Mouse (Mus musculus) forelimb bud, embryonic 11.5 days (tissue): ENCODE measurements around the gene Rab3gap2.

Experiments
- DNase-seq: peaks from one replicate; pipeline ENCODE4 v3.0.0-alpha.2; 2012; ENCODE audit warnings: low read depth, low spot score

The Rab3gap2 gene

DNA sequence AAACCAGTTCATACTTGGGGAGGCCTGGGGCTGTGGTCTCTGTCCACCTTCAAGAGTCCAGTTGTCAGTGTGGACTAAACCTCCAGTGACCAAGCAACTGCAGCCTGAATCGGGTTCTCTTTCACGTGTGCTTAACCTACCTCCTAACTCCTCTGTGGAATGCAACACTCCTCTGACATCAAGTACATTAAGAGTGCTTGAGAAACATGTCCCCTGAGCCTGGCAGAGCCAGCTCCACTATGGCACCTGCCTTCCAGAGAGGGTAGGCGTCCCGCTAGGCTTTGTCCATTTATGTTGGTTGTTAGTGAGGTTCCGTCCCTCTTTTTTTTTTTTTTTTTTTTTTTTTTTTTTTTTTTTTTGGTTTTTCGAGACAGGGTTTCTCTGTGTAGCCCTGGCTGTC, 23.0 kb downstream of the Rab3gap2 start:
- no peak for DNase-seq

DNA sequence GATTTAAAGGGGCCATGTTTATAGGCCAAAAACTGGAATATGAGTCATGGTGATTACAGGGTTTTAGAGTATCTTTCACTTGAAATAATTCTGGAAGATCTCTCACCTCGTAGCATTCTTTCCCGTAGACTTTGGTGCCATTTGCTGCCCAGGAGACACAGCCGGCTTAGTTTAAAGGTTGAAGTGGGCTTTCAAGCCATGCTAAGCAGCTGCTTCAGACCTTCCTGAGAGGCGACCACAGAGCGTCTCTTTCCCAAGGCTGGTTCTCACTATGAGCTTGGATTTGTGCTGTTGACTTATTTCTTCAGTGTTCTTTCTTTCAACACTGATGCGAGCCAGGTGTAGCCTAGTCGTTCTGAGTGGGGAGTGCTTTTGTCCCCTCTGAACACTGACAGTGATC, 23.8 kb downstream of the Rab3gap2 start:
- DNase-seq, result no peak

- DNase-seq, result no peak
These were observed 25.7 kb downstream of the Rab3gap2 start for GRCm38 (mm10) chr1:185229406-185230201.

GRCm38 (mm10) chr1:185235837-185236236, 31.9 kb downstream of the Rab3gap2 start:
- no peak for DNase-seq

GRCm38 (mm10) chr1:185236530-185236929, 32.6 kb downstream of the Rab3gap2 start:
- no peak for DNase-seq

GRCm38 (mm10) chr1:185243013-185243412, 39.1 kb downstream of the Rab3gap2 start:
- DNase-seq, result no peak

GRCm38 (mm10) chr1:185245456-185245855, 41.5 kb downstream of the Rab3gap2 start:
- DNase-seq, result no peak

DNA sequence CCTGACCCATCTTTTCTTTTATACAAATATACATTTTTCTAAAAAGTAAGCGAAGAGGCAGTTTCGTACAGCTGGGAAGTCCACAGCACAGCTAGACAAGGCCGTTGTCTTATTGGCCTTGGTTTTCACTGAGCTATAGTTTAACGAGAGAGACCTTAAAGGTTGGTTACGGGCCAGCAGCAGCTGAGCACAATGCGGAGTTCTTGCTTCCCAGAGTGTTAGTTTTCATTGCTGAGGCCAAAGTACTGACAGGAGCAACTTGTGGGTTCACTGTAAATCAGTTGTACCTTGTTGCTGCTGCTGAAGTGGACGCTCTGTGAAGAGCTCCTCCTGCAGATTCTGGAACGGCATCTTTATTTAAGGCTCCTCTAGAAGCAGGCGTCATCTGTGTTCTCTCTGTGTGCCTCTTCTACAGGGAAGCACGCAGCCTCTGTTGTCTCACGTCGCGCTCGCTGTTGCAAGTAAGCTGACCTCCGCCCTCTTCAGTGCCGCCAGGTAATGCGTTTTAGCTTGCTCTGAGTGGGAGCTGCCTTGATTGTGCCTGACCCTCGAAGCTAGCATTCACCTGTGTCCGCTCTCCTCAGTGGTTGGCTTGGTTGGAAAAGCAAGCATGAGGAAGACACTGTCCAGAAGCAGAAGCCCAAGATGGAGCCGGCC, 43.6 kb downstream of the Rab3gap2 start:
- DNase-seq, result no peak

GRCm38 (mm10) chr1:185248728-185249127, 44.8 kb downstream of the Rab3gap2 start:
- no peak for DNase-seq

- no peak for DNase-seq
These were observed 48.4 kb downstream of the Rab3gap2 start for GRCm38 (mm10) chr1:185252351-185252750.

DNA sequence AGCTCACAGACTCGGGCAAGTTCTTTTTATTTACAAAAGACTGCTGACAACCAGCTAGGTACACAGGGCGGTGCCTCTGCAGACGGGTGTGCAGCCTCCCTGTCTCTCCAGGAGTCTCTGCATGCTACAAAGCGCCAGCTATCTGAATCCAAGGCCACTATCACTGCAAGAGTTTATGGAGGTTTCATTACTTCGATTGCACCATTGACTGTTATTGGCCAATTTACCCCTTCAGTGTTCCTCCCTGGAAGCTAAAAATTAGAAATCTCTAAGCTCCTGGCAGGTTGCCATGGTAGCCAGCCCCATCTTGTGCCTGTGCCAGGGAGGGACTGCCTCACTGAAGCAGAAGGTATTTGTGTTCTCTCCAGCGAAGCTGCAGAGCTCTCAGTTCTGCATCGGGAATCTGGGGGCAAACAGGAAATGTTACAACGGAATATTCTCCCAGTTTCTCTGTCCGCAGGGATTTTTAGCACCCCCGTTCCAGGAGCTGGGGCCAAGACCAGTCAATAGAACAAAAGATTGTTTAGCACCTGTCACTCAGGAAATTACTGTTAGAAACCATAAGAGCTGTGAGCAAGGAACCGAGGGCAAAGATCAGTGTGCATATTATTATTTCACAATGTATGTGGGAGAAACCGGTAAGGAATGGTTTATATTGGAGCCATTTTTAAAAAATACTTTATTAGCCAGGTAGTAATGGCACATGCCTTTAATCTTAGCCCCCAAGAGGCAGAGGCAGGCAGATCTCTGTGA, 49.4 kb downstream of the Rab3gap2 start:
- no peak for DNase-seq

DNA sequence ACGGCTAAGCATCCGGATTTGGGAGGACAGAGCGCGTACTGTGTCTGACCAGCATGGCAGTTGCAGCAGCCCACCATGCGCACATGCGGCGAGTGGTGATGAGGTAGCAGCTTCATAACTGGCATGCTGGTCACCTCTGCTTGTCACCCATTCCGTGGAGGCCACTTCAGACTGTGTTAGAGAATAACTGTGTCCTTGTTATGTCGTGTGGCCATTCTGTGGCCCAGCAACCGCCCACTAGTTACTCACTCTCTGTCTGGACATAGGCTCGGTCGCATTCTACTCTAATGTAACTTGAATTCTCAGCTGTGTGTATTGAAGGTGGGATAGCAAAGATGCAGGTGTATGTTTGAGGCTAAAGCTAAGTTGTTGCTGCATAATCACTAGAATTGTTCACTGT, 51.4 kb downstream of the Rab3gap2 start:
- DNase-seq, result no peak

DNA sequence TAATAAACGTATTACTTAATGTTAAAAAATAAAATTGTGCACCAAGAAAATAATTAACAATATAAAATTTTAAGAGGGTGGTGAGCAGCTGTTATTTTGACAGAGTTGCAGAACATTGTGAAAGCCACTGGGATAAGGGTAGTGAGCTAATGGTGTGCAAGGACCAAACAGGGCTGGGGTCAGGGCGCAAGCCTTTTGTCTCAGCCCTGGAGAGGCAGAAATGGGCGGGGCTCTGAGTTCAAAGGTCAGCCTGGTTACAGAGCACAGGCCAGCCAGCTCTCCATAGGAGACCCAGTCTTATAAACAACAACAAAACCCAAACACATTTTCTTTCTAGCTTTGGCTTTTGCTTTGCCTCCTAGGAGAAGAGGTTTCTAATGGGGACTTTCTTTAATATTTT, 52.8 kb downstream of the Rab3gap2 start:
- DNase-seq, result no peak

DNA sequence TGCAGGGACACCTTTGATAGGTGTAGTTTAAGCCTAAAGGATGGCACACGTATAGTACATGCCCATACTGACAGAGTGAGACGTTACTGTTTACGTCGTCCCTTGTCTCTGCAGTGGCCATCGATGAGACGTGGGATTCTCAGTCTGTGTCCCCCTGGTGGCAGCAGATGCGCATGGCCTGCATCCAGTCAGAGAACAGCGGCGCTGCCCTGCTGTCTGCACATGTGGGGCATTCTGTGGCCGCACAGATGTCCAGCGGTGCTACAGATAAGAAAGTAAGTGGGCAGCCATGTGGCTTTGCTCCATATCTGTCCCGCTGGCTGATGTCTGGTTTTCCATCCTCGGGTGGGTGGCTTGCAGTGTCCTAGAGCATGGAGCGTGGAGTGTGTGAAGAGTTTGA, 58.6 kb downstream of the Rab3gap2 start:
- no peak for DNase-seq

DNA sequence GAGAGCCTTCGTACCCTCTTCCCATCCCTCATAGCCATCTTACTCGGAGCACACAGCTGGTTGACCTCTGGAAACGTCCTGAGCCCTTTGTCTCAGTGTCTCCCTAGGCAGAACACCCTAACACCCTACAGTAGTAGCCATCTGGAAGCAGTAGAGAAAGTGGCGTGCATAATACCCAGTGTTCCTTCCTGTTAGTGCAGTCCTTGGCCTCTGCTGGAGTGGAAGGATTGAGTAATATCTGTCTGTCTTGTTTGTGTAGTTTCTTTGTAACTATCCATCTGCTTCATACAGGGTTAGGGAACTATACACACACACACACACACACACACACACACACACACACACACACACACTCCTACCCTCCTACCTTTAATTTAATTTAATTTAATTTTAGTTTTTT, 64.8 kb downstream of the Rab3gap2 start:
- no peak for DNase-seq

DNA sequence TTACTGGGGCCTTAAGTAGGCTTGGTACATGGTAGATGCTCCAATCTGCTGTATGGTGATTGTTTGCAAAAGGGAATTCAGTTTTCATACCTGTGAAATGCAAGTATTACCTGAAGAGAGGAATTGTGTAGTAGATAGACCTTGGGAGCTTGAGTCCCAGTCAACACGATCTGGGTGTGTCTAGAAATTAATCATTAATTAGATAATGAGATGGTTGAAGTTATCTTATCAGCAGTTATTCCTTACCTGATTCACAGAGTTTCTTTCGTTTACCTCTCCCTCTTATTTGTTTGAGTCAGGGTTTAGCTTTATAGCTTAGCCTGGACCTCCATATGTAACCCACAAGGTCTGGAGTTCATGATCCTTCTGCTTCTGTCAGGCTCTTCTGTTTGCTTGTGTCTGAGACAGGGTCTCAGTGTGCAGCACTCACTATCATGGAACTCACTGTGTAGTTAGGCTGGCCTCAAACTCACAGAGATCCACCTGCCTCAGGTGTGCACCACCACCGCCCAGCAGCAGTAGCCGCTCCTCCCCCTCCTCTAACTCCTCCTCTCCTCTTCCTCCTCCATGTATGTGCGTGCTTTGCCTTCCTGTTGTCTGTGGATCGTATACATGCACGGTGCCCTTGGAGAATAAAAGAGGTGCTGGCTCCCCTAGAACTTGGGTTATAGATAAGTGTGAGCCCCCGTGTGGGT, 66.6 kb downstream of the Rab3gap2 start:
- DNase-seq, result no peak

DNA sequence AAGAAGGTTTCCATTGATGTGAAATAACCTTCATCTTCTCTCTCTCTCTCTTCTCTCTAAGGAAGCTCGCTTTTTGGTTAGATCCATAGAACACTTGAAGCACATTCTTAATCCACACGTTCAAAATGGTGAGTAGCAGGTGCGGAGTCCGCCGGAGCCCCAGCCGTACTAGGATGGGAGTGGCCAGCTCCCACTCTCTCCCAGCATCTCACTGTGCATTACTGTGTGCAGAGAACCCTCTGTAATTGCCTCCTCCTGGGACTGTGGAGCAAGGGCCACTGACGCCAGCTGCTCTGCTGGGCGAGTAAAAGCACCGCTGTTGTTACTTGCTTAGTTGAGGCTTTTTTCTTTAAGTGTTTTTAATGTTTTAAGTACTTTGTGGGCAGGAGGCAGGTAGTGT, 67.5 kb downstream of the Rab3gap2 start:
- DNase-seq, result no peak

DNA sequence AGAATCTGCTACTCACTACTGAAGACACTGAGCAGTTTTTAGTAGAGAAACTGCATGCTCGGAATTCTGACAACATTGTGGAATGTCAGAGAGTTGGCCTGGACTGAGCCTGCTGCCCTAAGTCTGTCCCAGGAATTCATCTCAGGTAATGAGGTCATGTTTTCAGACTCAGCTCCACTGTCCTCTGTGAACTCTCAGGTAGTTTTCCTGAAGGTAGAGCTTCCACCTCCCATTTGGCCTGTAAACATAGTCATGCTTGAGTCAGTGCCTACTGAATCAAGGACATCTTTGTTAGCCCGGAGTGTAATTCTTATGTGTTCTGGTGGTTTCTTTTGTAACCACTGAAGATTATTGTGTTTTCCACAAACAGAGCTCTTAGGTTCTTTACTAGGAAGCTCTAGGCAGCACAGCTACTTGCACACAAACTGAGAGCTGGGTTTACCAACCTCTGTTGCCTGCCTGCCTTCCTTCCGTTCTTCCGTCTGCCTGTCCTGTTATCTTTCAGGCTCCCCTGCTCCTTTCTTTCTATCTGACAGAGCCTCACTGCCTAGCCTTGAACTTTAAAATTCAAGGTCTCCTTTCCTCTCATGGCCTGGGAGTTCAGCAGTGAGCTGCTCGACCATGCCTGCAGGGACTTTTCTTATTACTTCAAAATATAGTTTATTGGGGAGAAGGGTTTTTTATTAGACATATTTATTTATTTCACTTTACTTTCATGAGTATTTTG, 71.1 kb downstream of the Rab3gap2 start:
- no peak for DNase-seq

DNA sequence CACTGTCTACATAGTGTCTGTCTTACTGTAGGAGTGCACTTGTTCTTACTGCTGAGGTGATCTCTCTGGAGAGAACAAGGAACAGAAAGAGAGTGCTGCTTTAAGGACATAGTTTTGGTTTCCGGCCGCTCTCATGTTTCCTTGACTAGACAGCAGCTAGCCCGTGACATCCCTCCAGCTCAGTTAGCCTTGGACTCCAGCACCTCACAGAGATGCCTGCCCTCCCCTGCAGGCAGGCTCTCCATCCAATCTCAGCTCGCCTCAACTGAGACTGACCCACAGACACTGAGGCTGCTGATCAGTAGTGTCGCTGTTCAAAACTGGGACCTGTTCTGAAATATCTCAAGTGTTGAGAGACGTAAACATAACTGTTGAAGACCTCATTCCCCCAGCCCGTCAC, 72.1 kb downstream of the Rab3gap2 start:
- no peak for DNase-seq

DNA sequence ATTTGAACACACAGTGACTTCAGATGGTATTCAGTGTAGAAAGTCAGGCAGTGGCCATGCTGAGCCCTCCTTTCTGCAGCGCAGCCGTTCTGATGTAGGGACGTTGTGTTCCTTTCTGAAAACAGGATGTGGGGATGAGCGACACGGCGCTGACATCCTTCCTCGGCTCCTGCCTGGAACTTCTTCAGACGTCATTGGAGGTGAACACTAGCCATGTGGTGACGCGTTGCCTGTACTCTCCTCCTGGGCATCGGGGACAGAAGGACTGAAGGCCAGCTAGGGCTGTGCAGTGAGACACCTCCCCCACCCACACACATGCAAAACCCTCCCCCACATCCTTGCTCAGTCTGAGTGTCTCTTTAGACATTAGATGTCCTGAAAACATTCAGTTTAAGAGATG, 73.1 kb downstream of the Rab3gap2 start:
- no peak for DNase-seq

GRCm38 (mm10) chr1:185279288-185279687, 75.4 kb downstream of the Rab3gap2 start:
- no peak for DNase-seq
